Mouse (Mus musculus) ES-CJ7 (cell line): ENCODE data around the gene Pnisr.

ENCODE experiments used
- DNase-seq: peaks from one replicate; pipeline ENCODE4 v3.0.0; 2011; ENCODE audit warnings: low read depth, low spot score

Pnisr gene

DNA sequence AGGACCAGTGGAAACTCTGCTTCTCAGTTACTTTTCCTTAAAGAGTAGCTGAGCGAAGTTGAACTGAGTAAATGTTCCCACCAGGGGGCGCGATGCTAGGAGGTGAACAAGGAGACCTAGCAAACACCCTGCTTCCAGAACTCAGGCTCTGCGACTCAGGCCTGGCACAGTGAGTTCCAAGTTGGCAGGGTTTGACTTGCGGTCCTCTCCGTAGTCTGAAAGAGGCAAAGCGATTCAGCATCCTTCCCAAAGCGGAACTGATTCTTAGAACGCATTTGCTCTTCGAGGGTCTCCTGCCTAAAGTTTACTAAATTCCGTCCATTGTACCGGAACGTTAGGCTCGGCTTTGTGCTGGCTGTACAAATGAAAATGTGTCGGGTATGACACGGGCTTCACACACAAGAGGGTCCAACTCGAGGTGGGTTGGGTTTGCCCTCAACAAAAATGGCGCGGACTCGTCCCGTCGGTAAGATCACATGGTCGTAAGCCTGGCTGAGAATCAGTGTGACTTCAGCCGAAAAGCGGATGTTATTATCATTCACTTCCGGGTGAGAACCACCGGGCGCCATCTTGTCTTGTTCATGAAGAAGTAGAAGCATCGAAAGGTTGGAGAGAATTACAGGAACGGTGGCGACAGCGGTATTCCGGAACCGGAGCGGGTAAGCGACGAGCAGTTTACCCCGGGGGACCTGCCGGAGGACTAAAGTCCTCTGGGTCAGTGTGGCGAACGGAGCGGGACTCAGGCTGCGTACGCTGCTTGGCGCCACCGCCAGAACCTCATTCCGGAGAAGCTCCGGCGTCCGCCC, at the start of gene Pnisr:
Gene Pnisr (plus strand): TSS at position 103 of the 806 bp plus-strand sequence.
- peak; percentile 98 for DNase-seq

DNA sequence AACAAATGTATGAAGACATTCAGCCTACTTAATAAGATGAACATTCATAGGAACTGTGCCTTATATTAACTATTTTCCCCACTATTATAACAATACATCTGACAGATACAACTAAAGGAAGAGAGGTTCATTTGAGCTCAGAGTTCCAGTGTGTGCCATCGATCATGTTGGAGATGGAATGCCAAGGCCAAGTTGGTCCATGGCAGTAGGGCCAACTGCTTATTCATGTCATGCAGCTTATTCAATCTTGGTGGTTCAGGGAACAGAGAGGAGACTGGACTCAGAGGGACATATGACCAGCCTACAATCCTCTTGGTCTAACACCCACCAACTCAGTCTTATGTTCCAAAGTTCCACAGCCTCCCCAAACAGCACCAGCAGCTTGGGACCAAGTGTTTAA, 46.4 kb upstream of the Pnisr start:
- no peak for DNase-seq

DNA sequence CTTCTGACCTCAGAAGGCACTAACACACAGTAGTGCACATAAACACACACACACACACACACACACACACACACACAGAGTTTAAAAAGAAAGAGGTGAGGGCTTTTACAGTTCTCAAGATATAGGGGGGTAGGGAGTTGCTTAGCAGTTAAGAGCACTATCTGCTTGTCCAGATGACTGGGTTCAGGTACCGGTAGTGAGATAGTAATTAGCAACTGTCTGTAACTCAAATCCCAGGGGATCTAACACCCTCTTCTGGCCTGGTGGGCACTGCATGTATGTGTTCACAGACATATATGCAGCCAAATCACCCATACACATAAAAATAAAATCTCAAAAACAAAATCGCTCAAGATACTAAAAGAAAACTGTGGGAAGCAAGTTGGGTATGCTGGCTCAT, 45.8 kb upstream of the Pnisr start:
- no peak for DNase-seq

DNA sequence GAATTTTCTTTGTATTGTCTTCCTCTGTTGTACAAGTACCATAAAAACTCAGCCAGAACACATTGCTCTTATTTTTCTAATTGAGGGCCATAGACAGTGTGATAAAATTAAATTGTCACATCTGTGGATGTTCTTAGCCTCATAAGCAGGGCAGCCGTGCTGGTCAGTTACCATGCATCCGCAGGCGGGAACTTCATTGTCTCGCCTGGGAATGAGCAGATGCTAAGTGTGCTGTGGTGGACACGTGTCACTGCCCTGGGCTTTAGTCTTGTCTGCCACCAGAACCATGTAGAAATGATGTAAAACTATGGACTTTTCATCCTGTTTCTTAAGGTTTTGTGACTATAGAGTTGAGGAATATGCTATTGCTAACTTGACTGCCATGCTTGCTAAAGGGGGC, 40.2 kb upstream of the Pnisr start:
- no peak for DNase-seq

DNA sequence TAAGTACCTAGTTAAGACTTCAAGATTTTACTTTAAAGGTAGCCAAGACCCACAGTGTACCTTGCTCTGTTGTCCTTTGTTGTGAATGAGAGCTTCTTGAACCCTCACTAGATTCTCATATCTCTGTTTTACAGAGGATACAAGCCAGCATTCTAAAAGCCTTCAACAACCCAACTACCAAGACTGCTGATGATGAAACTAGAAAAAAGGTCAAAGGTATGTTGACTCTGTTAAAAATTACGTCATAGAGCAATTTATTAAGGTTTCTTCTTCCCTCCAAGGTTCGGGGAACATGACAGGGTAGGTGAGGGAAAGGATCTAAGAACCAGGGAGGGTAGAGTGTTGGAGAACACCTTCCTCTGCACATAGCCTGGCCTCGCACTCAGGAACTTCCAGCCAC, 36.8 kb upstream of the Pnisr start:
- DNase-seq, result no peak

DNA sequence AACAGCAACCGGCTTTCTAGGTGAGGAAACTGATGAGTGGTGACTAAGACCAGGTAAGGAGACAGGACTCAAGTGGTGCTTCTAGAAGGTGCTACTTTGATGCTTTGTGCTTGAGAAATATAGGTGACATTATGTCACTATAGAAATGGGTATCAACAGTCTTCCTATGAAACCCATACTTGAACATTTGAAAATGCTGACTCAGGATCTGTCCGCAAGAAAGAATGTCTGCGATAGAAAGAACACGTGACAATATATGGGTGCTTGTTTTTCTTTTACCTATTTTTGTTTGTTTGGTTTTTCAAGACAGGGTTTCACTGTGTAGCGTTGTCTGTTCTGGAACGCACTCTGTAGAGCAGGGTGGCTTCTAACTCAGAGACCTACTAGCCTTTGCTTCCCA, 34.7 kb upstream of the Pnisr start:
- no peak for DNase-seq

DNA sequence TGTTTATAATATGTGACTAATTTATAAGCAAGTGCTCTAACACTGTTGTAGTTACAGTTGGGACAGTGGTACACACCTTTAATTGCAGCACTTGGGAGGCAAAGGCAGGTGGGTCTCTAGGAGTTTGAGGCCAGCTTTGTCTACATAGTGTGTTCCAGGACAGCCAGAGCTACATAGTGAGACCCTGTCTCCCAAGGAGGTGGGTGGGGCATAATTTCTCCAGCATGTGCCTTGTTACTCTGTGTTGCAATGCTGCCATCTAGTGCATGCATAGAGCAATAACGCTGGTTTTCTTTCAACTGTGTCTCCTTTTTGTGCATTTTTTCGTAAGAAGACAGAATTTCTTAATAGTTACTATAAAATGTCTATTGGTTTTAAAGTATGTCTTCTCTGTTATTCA, 33.4 kb upstream of the Pnisr start:
- peak; percentile 83 for DNase-seq

DNA sequence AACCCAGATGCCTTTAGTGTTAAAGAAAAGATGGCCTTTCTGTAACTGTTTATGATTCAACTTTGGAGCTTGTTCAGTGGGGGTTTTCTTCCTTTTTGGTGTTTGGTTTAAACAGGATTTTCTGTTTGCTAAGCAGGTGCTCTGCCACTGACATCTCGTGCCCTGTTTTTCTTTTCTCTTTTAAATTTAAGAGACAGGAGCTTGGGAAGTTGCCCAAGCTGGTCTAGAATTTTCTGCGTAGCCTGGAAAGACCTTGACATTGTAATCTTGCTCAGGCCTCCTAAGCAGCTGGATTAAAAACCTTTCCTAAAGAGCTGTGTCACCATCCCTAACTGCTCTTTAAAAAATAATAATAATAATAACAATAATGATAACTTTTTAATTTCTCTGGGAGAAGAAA, 20.8 kb upstream of the Pnisr start:
- DNase-seq, result no peak

DNA sequence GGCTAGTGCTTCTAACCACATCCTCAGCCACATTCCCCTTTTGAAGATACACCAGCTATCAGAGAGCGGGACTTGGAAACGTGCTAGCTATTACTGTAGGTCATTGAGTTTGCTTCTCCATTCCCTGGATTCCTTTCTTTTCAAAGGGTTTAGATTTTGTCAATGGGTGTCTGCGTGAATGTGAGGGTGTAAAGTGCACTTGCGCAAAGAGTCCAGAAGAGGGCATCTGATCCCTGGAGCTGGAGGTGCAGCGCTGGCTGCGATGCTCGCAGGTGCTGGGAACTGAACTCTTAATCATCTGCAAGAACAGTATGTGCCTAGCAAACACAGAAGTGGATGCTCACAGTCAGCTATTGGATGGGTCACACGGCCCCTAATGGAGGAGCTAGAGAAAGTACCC, 14.5 kb upstream of the Pnisr start:
- DNase-seq, result peak; percentile 76

DNA sequence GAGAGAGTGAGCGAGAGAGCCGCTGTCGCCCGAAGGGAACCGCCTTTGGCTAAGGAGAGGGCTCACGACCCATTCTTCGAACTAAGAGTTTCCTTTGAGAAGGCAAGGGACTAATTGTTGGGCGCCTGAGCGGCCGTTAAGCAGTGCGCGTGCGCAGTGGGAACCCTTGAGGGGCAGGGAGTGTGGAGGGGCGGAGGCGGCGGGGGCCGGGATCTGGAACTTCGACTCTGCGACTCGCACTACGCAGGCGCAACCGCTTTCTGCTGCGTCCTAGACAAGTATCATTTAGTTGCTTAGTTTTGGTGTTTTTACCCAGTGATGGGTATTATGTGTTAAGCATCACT, 876 bp downstream of the Pnisr start:
- peak; percentile 93 for DNase-seq

DNA sequence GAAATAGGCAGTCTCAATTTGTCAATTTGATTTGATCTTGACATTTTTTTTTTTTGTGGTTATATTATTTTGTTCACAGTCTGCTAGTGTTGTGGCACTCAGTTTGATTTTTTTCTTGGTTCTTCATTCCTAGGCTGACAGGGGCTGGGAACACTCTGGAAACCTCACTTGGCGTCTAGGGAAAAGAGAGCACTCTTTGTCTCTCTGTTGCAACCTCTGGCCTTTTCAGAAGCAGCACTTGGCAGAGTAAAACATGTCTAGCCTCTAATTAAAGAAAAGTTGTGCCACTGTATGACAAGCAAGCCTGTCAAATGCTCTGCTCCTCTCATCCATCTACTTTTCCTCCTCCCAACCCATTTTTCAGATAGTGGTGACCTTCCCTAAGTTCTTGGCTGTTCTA, 10.1 kb downstream of the Pnisr start:
- DNase-seq, result no peak

DNA sequence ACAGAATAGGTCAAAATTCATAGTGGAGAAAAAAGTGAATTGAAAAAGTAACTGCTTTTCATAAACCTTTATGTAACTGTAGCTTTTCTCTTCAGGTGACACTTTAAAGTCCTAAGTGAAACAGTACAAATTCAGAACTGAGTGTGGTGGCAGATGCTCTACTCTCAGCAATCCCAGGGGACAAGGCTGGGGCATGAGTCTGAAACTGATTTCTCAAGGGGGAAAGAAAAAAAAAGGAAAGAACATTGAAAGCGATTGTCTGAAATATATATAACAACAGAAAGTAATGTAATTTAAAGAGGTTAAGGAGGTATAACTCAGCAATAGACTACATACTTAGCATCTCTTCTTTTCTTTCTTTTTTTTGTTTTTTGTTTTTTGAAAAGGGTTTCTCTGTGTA, 17.8 kb downstream of the Pnisr start:
- no peak for DNase-seq

DNA sequence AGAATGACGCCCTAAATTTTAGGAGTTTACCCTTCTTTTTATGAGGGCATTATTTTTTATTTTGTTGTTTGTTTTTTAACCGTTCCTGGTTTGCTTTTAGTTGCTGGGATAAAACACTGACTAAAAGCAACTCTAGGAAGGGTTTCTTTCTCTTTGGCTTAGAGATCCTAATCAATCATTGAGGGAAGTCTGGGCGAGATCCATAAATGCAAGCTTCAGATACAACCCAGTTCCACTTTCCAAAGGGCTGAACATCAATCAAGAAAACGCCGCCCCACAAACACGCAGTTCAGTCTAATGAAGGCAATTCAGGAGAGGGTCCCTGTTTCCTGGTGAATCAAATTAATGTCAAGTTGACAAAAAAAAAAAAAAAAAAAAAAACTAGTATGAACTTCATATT, 31.4 kb downstream of the Pnisr start:
- no peak for DNase-seq

DNA sequence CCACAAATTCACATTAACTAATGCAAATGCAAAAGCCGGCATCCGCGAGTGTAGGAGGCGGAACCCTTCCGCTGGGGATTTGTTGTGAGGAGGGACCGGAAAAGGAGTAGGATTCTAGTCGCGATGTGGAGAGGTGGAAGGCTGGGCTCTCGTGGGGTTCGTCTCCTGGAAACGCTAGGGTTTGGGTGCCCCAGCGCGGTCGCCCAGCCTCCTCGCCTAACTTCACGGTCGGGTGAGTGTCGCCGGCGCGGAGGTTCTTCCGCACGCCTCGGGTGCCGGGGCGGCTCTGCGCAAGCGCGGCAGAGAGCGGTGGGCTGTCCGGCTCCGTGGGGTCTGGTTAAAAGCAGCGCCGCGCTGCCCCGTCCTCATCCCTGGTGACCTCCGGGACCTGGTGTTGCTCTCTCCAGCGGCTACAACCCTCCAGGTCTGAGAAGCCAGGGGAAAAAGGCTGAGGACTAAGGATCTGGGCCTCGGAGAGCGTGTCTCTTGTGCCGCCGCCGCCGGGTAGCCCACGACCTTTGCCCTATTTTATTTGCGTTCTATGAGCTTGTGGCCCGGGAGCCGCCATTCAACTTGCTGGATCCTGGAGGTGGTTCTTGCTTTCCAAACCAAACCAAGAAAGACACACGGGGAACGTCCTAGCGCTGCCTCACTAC, 32.3 kb downstream of the Pnisr start, which contains the start of gene Coq3:
Gene Coq3 (plus strand): TSS at position 109 of the 656 bp plus-strand sequence.
- DNase-seq, result peak; percentile 85

DNA sequence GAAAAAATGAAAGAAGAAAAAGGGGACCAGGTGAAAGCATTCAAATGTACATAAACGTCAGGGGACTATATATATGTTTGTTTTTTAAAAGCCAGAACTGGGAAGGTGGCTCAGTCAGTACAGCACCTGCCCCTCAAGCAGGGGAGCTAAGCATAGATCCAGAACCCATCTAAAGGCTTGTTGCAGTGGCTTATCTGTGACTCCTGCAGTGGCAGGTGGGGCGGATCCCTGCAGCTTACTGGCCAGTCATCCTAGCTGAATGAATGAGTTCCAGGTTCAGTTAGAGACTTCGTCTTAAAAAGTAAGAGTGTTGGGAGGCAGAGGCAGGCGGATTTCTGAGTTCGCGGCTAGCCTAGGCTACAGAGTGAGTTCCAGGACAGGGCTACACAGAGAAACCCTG, 35.4 kb downstream of the Pnisr start:
- no peak for DNase-seq

DNA sequence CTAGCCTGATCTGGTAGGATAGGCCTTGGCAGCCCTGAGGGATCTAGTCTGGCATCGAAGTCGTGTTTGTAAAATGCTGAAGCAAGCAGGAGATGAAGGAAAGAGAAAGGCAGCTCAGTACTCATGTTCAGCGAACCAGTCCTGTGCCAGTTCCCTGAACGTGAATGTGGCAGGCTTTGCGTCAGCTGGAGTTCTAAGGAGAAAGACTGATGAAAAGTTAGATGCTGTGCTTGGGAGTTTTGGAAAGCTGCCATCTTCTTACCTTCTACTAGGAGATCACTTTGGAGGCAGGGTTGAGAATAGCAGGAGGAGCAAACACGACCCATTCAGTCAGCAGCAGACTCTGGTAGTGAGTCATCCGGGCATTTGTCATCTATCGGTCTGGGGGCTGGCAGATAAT, 38.4 kb downstream of the Pnisr start:
- DNase-seq, result no peak
